Mouse (Mus musculus): ENCODE data around the gene Il33. TPM values are rescaled to one million over a fixed set of nuclear protein-coding genes. Genes with fewer than 3 reads are reported as not detected.

Il33 gene
- polyA plus RNA-seq, 1 experiment = not detected

DNA sequence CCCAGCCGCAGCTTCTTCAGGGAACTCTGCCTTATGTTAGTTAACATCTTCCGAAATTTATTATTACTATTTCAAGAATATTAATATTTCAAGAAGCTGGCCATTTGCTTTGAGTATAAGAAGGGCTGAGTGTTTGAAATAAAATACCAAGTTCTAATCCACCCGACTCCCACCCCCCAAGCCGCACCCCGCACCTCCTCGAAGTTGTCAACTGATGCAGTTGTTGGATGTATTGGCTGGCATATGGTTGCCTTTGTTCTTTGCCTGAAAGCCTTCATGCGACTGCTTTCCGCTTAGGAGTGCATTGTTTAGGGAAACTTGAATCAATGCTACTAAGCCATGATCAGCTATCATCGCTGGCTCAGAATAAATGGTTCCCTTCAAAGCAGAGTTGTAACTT, 22.1 kb downstream of the Il33 start:
- Histone ChIP-seq H3K4me1 (ENCODE audit: control insufficient read depth, insufficient read depth, low read length) (peaks cover 4% of the 10 kb centered on the region), H3K27ac (ENCODE audit: insufficient read depth, low read depth, low read length) (no peak overlapping the region), H3K4me3 (ENCODE audit: insufficient read depth, low read length) (no peak overlapping the region)
- TF ChIP-seq CTCF (IDR thresholded peaks at IDR 0.05; ENCODE audit: low read depth, low read length) (no peak), POLR2A (IDR thresholded peaks at IDR 0.05; ENCODE audit: borderline replicate concordance, low read depth, low read length) (no peak)

DNA sequence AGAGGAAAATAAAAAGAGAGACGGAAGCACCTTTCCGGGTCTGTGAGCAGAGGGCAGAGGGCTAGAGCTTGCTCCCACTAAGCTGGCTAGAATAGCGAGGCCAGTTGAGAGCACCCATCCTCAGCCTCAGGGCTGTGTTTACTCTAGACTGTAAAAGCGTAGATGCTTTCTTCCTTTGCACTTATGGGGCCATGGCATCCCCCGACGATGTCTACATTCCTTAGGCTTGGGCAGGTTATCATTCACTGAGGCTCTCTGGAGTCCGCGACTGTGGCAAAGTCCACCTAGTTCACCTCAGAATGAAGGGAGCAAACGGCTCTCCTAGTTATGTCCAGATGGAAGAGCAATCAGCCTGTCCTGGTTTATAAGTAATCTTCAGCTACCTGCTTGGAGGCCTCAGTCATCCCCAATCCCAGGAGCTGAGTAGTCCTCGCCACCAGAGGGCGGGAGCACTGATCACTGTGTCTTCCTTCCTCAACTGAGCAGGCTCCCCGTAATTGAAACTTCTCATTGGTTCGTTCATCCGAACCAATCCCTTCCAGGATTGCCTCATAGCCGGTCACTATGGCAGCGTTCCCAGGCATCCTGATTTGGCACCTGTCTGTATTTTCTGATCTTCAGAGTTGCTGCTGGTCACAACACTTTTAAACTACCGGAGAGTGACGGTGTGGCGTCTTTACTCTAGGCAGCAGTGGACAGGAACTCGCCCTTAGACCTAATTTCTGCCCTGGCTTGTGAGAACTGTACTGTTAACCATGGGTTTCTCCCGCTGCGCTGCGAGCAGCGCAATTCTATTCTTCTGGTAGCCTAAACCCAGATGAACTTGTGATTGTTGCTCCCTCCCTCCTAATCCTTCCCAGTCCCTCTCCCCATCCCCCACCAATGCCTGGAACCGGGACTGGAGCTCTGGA, 23.2 kb downstream of the Il33 start:
- TF ChIP-seq CTCF (IDR thresholded peaks at IDR 0.05; ENCODE audit: low read depth, low read length) (no peak), POLR2A (IDR thresholded peaks at IDR 0.05; ENCODE audit: borderline replicate concordance, low read depth, low read length) (no peak)
- no peak overlapping the region for H3K27ac ChIP-seq (ENCODE audit: insufficient read depth, low read depth, low read length)
- peak overlapping the region; percentile 37 for H3K4me3 ChIP-seq (ENCODE audit: insufficient read depth, low read length)
- peaks cover 4% of the 10 kb centered on the region for H3K4me1 ChIP-seq (ENCODE audit: control insufficient read depth, insufficient read depth, low read length)

DNA sequence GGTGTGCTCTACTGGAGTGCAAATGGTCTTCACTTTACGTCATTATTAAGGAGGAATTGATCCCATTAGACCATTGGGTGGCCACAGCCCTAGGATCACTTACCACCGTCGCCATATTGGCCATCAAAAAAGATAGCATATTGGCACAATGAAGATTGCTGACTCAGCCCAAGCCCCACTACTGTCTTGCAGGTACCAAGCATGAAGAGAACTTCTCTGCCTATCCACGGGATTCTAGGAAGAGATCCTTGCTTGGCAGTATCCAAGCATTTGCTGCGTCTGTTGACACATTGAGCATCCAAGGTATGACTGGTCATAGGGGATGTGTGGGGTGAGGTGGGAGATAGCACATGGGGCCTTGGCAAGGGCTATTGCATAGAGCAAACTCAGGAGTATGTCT, 27.6 kb downstream of the Il33 start:
- H3K4me3 ChIP-seq (ENCODE audit: insufficient read depth, low read length) = no peak overlapping the region
- no peak for TF ChIP-seq CTCF (IDR thresholded peaks at IDR 0.05; ENCODE audit: low read depth, low read length)
- TF ChIP-seq POLR2A (IDR thresholded peaks at IDR 0.05; ENCODE audit: borderline replicate concordance, low read depth, low read length) = no peak
- no peak overlapping the region for H3K27ac ChIP-seq (ENCODE audit: insufficient read depth, low read depth, low read length)
- H3K4me1 ChIP-seq (ENCODE audit: control insufficient read depth, insufficient read depth, low read length) = peaks cover 4% of the 10 kb centered on the region

DNA sequence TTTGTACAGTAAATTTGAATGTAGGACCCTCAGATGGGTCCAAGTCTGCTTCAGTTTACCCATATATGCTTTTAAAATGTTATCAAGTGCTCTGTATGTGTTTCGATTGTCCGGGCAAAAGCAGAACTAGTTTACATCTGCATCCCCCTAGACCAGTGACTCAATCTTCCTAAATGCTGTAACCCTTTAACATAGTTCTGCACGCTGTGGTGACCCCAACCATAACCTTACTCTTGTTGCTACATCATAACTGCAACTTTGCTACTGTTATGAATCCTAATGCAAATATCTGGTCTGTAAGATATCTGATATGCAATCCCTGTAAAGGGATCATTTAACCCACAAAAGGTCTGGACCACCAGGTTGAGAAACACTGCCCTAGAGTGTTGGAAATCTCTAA, 28.9 kb downstream of the Il33 start:
- TF ChIP-seq CTCF (IDR thresholded peaks at IDR 0.05; ENCODE audit: low read depth, low read length) (no peak), POLR2A (IDR thresholded peaks at IDR 0.05; ENCODE audit: borderline replicate concordance, low read depth, low read length) (no peak)
- Histone ChIP-seq H3K4me3 (ENCODE audit: insufficient read depth, low read length) (no peak overlapping the region), H3K27ac (ENCODE audit: insufficient read depth, low read depth, low read length) (no peak overlapping the region), H3K4me1 (ENCODE audit: control insufficient read depth, insufficient read depth, low read length) (peaks cover under 1% of the 10 kb centered on the region; the same call in 1 of the 2 replicates)

DNA sequence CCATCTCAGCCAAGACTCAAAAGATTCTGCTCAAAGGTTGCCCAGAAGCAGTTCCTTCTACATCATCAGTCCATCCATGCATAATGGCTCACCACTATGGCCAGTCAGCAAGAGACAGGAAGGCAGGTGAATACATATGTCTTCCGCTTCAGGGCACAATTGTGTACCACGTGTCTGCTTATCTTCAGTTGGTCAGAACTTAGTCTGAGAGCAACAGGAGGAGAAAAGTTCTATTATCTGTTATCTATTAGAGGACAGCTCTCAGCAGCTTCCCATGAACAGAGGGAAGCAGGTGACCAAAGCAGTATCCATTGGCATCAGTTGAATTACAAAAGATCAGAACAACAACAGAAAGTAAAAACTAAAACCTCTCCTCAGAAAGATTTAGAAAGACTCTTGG, 30.5 kb downstream of the Il33 start:
- no peak overlapping the region for H3K27ac ChIP-seq (ENCODE audit: insufficient read depth, low read depth, low read length)
- no peak overlapping the region for H3K4me3 ChIP-seq (ENCODE audit: insufficient read depth, low read length)
- no peaks in the 10 kb centered on the region for H3K4me1 ChIP-seq (ENCODE audit: control insufficient read depth, insufficient read depth, low read length)
- TF ChIP-seq CTCF (IDR thresholded peaks at IDR 0.05; ENCODE audit: low read depth, low read length) = no peak
- no peak for TF ChIP-seq POLR2A (IDR thresholded peaks at IDR 0.05; ENCODE audit: borderline replicate concordance, low read depth, low read length)

DNA sequence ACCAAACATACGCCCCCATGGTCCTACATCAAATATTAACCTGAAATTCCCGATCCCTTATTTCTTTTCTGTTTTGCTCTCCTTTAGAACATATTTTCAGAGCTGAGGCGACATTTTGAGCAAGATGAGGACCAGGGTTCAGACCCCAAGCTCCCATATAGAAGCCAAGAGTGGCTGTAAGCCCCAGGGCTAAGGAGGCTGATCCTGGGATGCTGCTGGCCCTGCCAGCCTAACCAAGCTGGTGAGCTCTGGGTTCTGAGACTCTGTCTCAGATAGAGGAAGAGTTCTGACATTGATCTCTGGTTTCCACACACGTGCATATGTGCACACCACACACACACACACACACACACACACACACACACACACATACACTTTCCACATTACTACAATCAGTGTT, 36.0 kb downstream of the Il33 start:
- Histone ChIP-seq H3K4me3 (ENCODE audit: insufficient read depth, low read length) (no peak overlapping the region), H3K4me1 (ENCODE audit: control insufficient read depth, insufficient read depth, low read length) (no peaks in the 10 kb centered on the region), H3K27ac (ENCODE audit: insufficient read depth, low read depth, low read length) (no peak overlapping the region)
- no peak for TF ChIP-seq CTCF (IDR thresholded peaks at IDR 0.05; ENCODE audit: low read depth, low read length)
- no peak for TF ChIP-seq POLR2A (IDR thresholded peaks at IDR 0.05; ENCODE audit: borderline replicate concordance, low read depth, low read length)

DNA sequence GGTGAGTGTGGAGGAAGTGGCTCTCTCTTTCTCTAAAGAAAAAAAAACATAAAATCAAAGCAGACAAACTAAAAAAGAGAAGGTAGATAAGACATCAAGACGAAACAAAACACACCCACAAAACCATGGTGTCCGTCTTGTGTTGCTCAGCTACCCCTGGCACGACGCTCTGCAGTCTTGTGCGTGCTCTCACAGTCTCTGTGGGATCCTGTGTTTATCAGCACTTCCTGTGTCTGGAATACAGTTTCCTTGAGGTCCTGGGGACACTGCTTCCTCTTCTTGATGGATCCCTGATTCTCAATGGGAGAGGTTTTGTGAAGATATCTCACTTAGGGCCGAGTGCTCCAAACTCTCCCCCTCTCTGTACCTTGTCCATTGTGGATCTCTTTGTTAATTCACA, 36.9 kb downstream of the Il33 start:
- Histone ChIP-seq H3K27ac (ENCODE audit: insufficient read depth, low read depth, low read length) (no peak overlapping the region), H3K4me1 (ENCODE audit: control insufficient read depth, insufficient read depth, low read length) (no peaks in the 10 kb centered on the region), H3K4me3 (ENCODE audit: insufficient read depth, low read length) (no peak overlapping the region)
- no peak for TF ChIP-seq CTCF (IDR thresholded peaks at IDR 0.05; ENCODE audit: low read depth, low read length)
- no peak for TF ChIP-seq POLR2A (IDR thresholded peaks at IDR 0.05; ENCODE audit: borderline replicate concordance, low read depth, low read length)

DNA sequence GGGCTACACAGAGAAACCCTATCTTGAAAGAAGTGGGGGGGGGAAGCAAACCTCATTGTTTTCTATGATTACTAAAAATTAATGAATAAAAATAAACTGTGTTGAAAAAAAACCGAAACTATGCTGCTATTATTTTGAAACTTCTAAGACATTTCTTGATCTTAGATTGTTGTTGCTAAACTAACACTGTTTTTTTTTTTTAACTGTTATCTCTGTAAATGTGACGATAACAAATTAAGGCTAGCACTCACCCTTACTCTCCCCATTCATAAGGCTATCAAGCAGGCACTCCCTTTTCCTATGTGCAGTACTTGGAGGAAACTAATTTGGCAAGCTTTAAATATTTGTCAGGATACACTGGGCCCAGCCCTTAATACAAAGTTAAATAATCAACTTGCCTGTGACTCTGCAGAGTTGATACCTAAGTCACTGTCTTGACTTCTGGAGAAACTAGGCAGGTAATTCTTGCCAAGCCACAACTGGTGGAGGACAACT, 38.7 kb downstream of the Il33 start:
- TF ChIP-seq CTCF (IDR thresholded peaks at IDR 0.05; ENCODE audit: low read depth, low read length) = no peak
- TF ChIP-seq POLR2A (IDR thresholded peaks at IDR 0.05; ENCODE audit: borderline replicate concordance, low read depth, low read length) = no peak
- Histone ChIP-seq H3K4me3 (ENCODE audit: insufficient read depth, low read length) (no peak overlapping the region), H3K27ac (ENCODE audit: insufficient read depth, low read depth, low read length) (no peak overlapping the region), H3K4me1 (ENCODE audit: control insufficient read depth, insufficient read depth, low read length) (no peaks in the 10 kb centered on the region)

DNA sequence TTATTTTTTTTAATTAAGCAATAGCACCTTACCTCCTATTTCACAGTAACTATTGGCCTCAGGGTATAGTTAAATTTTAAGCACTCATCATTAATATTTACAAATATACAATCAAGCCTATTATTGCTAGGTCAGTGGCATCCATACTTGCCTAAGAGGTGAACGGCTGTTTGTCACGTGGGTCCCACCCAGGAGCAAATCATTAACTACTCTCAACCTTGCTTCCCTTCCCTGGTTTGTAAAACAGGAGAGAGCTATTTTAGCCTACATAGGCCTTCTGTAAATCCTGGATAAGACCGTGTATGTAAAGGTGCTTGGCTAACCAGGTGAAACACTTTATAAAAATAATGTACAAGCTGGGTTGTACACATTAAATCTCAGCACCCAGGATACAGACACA, 43.0 kb downstream of the Il33 start:
- no peaks in the 10 kb centered on the region for H3K4me1 ChIP-seq (ENCODE audit: control insufficient read depth, insufficient read depth, low read length)
- H3K4me3 ChIP-seq (ENCODE audit: insufficient read depth, low read length) = no peak overlapping the region
- no peak overlapping the region for H3K27ac ChIP-seq (ENCODE audit: insufficient read depth, low read depth, low read length)
- TF ChIP-seq CTCF (IDR thresholded peaks at IDR 0.05; ENCODE audit: low read depth, low read length) = no peak
- no peak for TF ChIP-seq POLR2A (IDR thresholded peaks at IDR 0.05; ENCODE audit: borderline replicate concordance, low read depth, low read length)

DNA sequence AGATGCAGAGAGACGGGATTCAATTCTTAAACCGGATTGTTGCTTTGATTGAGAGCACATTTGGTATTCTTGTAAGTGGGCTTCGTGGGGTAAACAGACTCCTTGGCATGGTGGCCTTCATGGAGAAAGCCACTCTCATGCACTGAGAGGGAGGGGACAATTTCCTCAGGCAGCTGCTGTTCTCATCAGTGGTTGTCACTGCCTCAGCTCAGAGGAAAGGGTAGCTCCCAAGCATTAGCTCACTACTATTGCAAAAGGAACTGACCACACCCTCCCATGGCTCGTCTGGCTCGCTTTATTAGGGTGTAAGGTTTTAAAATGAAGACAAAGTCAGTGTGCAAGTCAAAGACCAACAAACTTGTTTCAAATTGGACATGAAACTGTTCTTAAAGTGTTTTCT, 48.5 kb downstream of the Il33 start:
- TF ChIP-seq POLR2A (IDR thresholded peaks at IDR 0.05; ENCODE audit: borderline replicate concordance, low read depth, low read length) (no peak), CTCF (IDR thresholded peaks at IDR 0.05; ENCODE audit: low read depth, low read length) (no peak)
- Histone ChIP-seq H3K4me1 (ENCODE audit: control insufficient read depth, insufficient read depth, low read length) (no peaks in the 10 kb centered on the region), H3K4me3 (ENCODE audit: insufficient read depth, low read length) (no peak overlapping the region), H3K27ac (ENCODE audit: insufficient read depth, low read depth, low read length) (no peak overlapping the region)

Measured in bone marrow macrophage, adult 2 months (primary cell).